Mouse (Mus musculus) liver, embryonic 16.5 days (tissue): ENCODE results near the gene Cpeb4. TPM values are rescaled to one million over a fixed set of nuclear protein-coding genes. Genes with fewer than 3 reads are reported as not detected.
A peak's percentile ranks its signal among the peaks of the same experiment; 100 is the strongest.

Experiments
- ATAC-seq: fragments of 200-750 bp; cut with Nextera tagmentation; 2 replicates; pipeline ENCODE4 v1.8.0; 2017; ENCODE audit warnings: low read depth, mild to moderate bottlenecking, moderate number of reproducible peaks, moderate library complexity
- H3K27ac ChIP-seq: fragments of 300-500 bp; sonication (generic); 2 replicates; pipeline ENCODE4 v1.5.1; 2014; ENCODE audit warnings: mild to moderate bottlenecking, low read length
- H3K27me3 ChIP-seq: fragments of 300-500 bp; sonication (generic); 2 replicates; pipeline ENCODE4 v1.6.1; 2014; ENCODE audit warnings: low read depth, low read length, mixed read lengths; ENCODE audit not compliant: control insufficient read depth, insufficient read depth
- H3K36me3 ChIP-seq: fragments of 300-500 bp; sonication (generic); 2 replicates; pipeline ENCODE4 v1.6.1; 2014; ENCODE audit warnings: mild to moderate bottlenecking; ENCODE audit not compliant: control insufficient read depth, insufficient read depth
- H3K4me1 ChIP-seq: fragments of 300-500 bp; sonication (generic); 2 replicates; pipeline ENCODE4 v1.6.1; 2014; ENCODE audit warnings: low read depth, low read length, mixed read lengths; ENCODE audit not compliant: control insufficient read depth
- H3K4me2 ChIP-seq: fragments of 300-500 bp; sonication (generic); 2 replicates; pipeline ENCODE4 v1.6.1; 2014; ENCODE audit warnings: low read depth, low read length, mixed read lengths
- H3K4me3 ChIP-seq: fragments of 300-500 bp; sonication (generic); 2 replicates; pipeline ENCODE4 v1.5.1; 2014; ENCODE audit warnings: low read depth, mild to moderate bottlenecking, low read length
- H3K9ac ChIP-seq: fragments of 300-500 bp; sonication (generic); 2 replicates; pipeline ENCODE4 v1.6.1; 2014; ENCODE audit warnings: low read depth, low read length
- H3K9me3 ChIP-seq: fragments of 300-500 bp; sonication (generic); replicated peaks from 2 replicates; pipeline ENCODE4 v1.6.1; 2016; ENCODE audit warnings: low read length; ENCODE audit not compliant: control insufficient read depth
- WGBS: fragments of 180-500 bp; shearing (Covaris S2); extraction: QIAGEN DNeasy Blood & Tissue Kit; methylation state at CpG from one replicate; pipeline ENCODE4 v1.1.7; 2014; ENCODE audit not compliant: insufficient replicate concordance; 5-methylcytosine and 5-hydroxymethylcytosine counted together
- polyA plus RNA-seq: library from polyadenylated mRNA; unstranded; fragments of >200 nt; fragmentation: Nextera tagmentation; extraction: Ambion mirVana; gene quantifications from 2 replicates; pipeline ENCODE4 v1.2.1, GENCODE M21; 2015

The Cpeb4 gene
- polyA plus RNA-seq, 1 experiment from 2014 or later: 21.0 TPM

GRCm38 (mm10) chr11:31851702-31852560 is 20.1 kb upstream of the Cpeb4 start:
- 62% methylated on average over 4 of the region's 4 CpGs for WGBS
- no peak overlapping the region for H3K9ac ChIP-seq
- no peaks in the 10 kb centered on the region for H3K9me3 ChIP-seq
- H3K4me1 ChIP-seq: peaks cover 2% of the 10 kb centered on the region
- no peak for ATAC-seq
- H3K27me3 ChIP-seq: no peaks in the 10 kb centered on the region
- no peak overlapping the region for H3K4me3 ChIP-seq
- H3K36me3 ChIP-seq: no peaks in the 10 kb centered on the region
- H3K27ac ChIP-seq: no peak overlapping the region
- H3K4me2 ChIP-seq: no peak overlapping the region

GRCm38 (mm10) chr11:31854955-31855354 is 17.1 kb upstream of the Cpeb4 start:
- 51% methylated on average over 5 of the region's 5 CpGs for WGBS
- H3K27me3 ChIP-seq: no peaks in the 10 kb centered on the region
- H3K9me3 ChIP-seq: no peaks in the 10 kb centered on the region
- peaks cover 5% of the 10 kb centered on the region for H3K4me1 ChIP-seq
- ATAC-seq: no peak
- no peak overlapping the region for H3K27ac ChIP-seq
- no peak overlapping the region for H3K4me2 ChIP-seq
- H3K9ac ChIP-seq: no peak overlapping the region
- no peaks in the 10 kb centered on the region for H3K36me3 ChIP-seq
- H3K4me3 ChIP-seq: no peak overlapping the region

GRCm38 (mm10) chr11:31857479-31857878 is 14.5 kb upstream of the Cpeb4 start:
- H3K9ac ChIP-seq: no peak overlapping the region
- H3K36me3 ChIP-seq: no peaks in the 10 kb centered on the region
- no peaks in the 10 kb centered on the region for H3K27me3 ChIP-seq
- no peaks in the 10 kb centered on the region for H3K9me3 ChIP-seq
- H3K4me3 ChIP-seq: no peak overlapping the region
- no peak overlapping the region for H3K4me2 ChIP-seq
- H3K4me1 ChIP-seq: peaks cover 25% of the 10 kb centered on the region
- ATAC-seq: no peak
- H3K27ac ChIP-seq: no peak overlapping the region
- WGBS: 53% methylated on average over 4 of the region's 4 CpGs

- no peaks in the 10 kb centered on the region for H3K9me3 ChIP-seq
- peak overlapping the region; percentile 44 for H3K9ac ChIP-seq
- WGBS: 24% methylated on average over 6 of the region's 6 CpGs
- peak overlapping the region; percentile 40 for H3K4me2 ChIP-seq
- H3K4me3 ChIP-seq: no peak overlapping the region; the same call in 1 of the 2 replicates
- no peaks in the 10 kb centered on the region for H3K36me3 ChIP-seq
- peaks cover 31% of the 10 kb centered on the region for H3K4me1 ChIP-seq
- ATAC-seq: peak; percentile 98
- H3K27me3 ChIP-seq: no peaks in the 10 kb centered on the region
- H3K27ac ChIP-seq: peak overlapping the region; percentile 90
Observed at GRCm38 (mm10) chr11:31861149-31861890, 10.7 kb upstream of the Cpeb4 start.

- Histone ChIP-seq H3K4me3 (no peak overlapping the region), H3K4me1 (peaks cover 17% of the 10 kb centered on the region), H3K9ac (no peak overlapping the region), H3K4me2 (no peak overlapping the region), H3K9me3 (no peaks in the 10 kb centered on the region), H3K27me3 (no peaks in the 10 kb centered on the region), H3K27ac (no peak overlapping the region), H3K36me3 (peaks cover 9% of the 10 kb centered on the region)
- 54% methylated on average over 4 of the region's 4 CpGs for WGBS
- no peak for ATAC-seq
Observed at GRCm38 (mm10) chr11:31867976-31868375, 4.0 kb upstream of the Cpeb4 start.

GRCm38 (mm10) chr11:31870285-31871010 is 1.6 kb upstream of the Cpeb4 start:
- 0% methylated on average over 53 of the region's 53 CpGs for WGBS
- Histone ChIP-seq H3K4me3 (peak overlapping the region; percentile 100), H3K36me3 (peaks cover 15% of the 10 kb centered on the region), H3K9ac (peak overlapping the region; percentile 99), H3K4me2 (peak overlapping the region; percentile 68), H3K9me3 (no peaks in the 10 kb centered on the region), H3K27me3 (no peaks in the 10 kb centered on the region), H3K27ac (peak overlapping the region; percentile 95), H3K4me1 (peaks cover 14% of the 10 kb centered on the region)
- ATAC-seq: peak; percentile 98

GRCm38 (mm10) chr11:31871135-31871541 is 873 bp upstream of the Cpeb4 start:
- H3K4me1 ChIP-seq: peaks cover 14% of the 10 kb centered on the region
- H3K9me3 ChIP-seq: no peaks in the 10 kb centered on the region
- H3K9ac ChIP-seq: peak overlapping the region; percentile 99
- no peaks in the 10 kb centered on the region for H3K27me3 ChIP-seq
- ATAC-seq: no peak
- WGBS: under 1% methylated on average over 21 of the region's 21 CpGs
- H3K36me3 ChIP-seq: peaks cover 15% of the 10 kb centered on the region
- H3K4me2 ChIP-seq: peak overlapping the region; percentile 48
- H3K27ac ChIP-seq: peak overlapping the region; percentile 95
- H3K4me3 ChIP-seq: peak overlapping the region; percentile 100

- peak overlapping the region; percentile 70 for H3K4me2 ChIP-seq
- ATAC-seq: no peak
- peak overlapping the region; percentile 67 for H3K4me3 ChIP-seq
- H3K27ac ChIP-seq: peak overlapping the region; percentile 91
- peak overlapping the region; percentile 66 for H3K9ac ChIP-seq
- H3K27me3 ChIP-seq: no peaks in the 10 kb centered on the region
- H3K9me3 ChIP-seq: no peaks in the 10 kb centered on the region
- peaks cover 27% of the 10 kb centered on the region for H3K36me3 ChIP-seq
- WGBS: 54% methylated on average over 15 of the region's 15 CpGs
- H3K4me1 ChIP-seq: peaks cover 11% of the 10 kb centered on the region
Observed at GRCm38 (mm10) chr11:31872546-31873261, 693 bp downstream of the Cpeb4 start.
